In genomic region chr8:46308189-46308588, GRCm38 (mm10) we compare ENCODE assay signal across 44 mouse cellular contexts. TPM values are rescaled to one million over a fixed set of nuclear protein-coding genes. Genes with fewer than 3 reads are reported as not detected.
"Had no signal": no experiment of that assay in that cellular context is flagged by ENCODE, and none has a peak within 500 bp of the region (broad histone marks: within the 10 kb centered on the region; RNA-seq: fewer than 3 reads in every experiment).

No protein-coding gene starts in this region.

- DNase-seq: left cerebral cortex, postnatal 4 days; liver; liver, embryonic 13.5 days; liver, postnatal 0 days; lung, adult 18-20 months; lung, adult 2 months; lung, embryonic 14.5 days; lung, postnatal 10 days; lung, postnatal 14 days; lung, postnatal 36 days; lung, postnatal 4 days; midbrain, embryonic 14.5 days had no signal

- H3K36me3 ChIP-seq: limb, embryonic 10.5 days; limb, embryonic 12.5 days; limb, embryonic 13.5 days; limb, embryonic 15.5 days; liver, embryonic 12.5 days; liver, embryonic 13.5 days; liver, embryonic 15.5 days; lung, embryonic 15.5 days; midbrain, embryonic 10.5 days; midbrain, embryonic 12.5 days; midbrain, embryonic 13.5 days; midbrain, embryonic 15.5 days; neural tube, embryonic 12.5 days had no signal

- H3K27ac ChIP-seq: limb, embryonic 10.5 days; limb, embryonic 12.5 days; limb, embryonic 13.5 days; limb, embryonic 15.5 days; liver, embryonic 12.5 days; liver, embryonic 13.5 days; liver, embryonic 14.5 days; liver, embryonic 15.5 days; lung, embryonic 15.5 days; macrophage; midbrain, embryonic 10.5 days; midbrain, embryonic 12.5 days; midbrain, embryonic 13.5 days; midbrain, embryonic 15.5 days; neural tube, embryonic 12.5 days had no signal

- H3K9ac ChIP-seq: limb, embryonic 12.5 days; limb, embryonic 13.5 days; limb, embryonic 15.5 days; liver, embryonic 12.5 days; liver, embryonic 13.5 days; liver, embryonic 14.5 days; liver, embryonic 15.5 days; liver, postnatal 0 days; lung, embryonic 14.5 days; lung, embryonic 15.5 days; midbrain, embryonic 12.5 days; midbrain, embryonic 13.5 days; midbrain, embryonic 15.5 days; neural tube, embryonic 12.5 days had no signal

- ATAC-seq: liver, embryonic 12.5 days; liver, postnatal 0 days; lung, postnatal 0 days; midbrain, embryonic 13.5 days; midbrain, embryonic 15.5 days; midbrain, embryonic 16.5 days had no signal

- H3K9me3 ChIP-seq: limb, embryonic 10.5 days; limb, embryonic 12.5 days; limb, embryonic 13.5 days; limb, embryonic 15.5 days; liver, embryonic 12.5 days; liver, embryonic 13.5 days; liver, embryonic 15.5 days; lung, embryonic 15.5 days; megakaryocyte, embryonic 14.5 days; midbrain, embryonic 10.5 days; midbrain, embryonic 12.5 days; midbrain, embryonic 13.5 days; midbrain, embryonic 15.5 days; neural tube, embryonic 12.5 days had no signal

- H3K4me1 ChIP-seq: limb, embryonic 10.5 days; limb, embryonic 12.5 days; limb, embryonic 13.5 days; limb, embryonic 15.5 days; lung, embryonic 15.5 days; midbrain, embryonic 10.5 days; midbrain, embryonic 12.5 days; midbrain, embryonic 13.5 days; midbrain, embryonic 15.5 days; neural tube, embryonic 12.5 days had no signal

- H3K4me2 ChIP-seq: limb, embryonic 12.5 days; limb, embryonic 13.5 days; limb, embryonic 15.5 days; liver, embryonic 11.5 days; liver, embryonic 12.5 days; liver, embryonic 13.5 days; liver, embryonic 15.5 days; lung, embryonic 14.5 days; lung, embryonic 15.5 days; midbrain, embryonic 11.5 days; midbrain, embryonic 12.5 days; midbrain, embryonic 13.5 days; midbrain, embryonic 15.5 days; neural tube, embryonic 12.5 days had no signal

- H3K27me3 ChIP-seq: limb, embryonic 15.5 days; liver, embryonic 13.5 days; lung, embryonic 15.5 days; midbrain, embryonic 15.5 days had no signal

- H3K4me3 ChIP-seq: limb, embryonic 10.5 days; limb, embryonic 12.5 days; limb, embryonic 13.5 days; limb, embryonic 15.5 days; liver, embryonic 12.5 days; liver, embryonic 13.5 days; liver, embryonic 15.5 days; lung, embryonic 15.5 days; megakaryocyte, embryonic 14.5 days; midbrain, embryonic 10.5 days; midbrain, embryonic 12.5 days; midbrain, embryonic 13.5 days; midbrain, embryonic 15.5 days; myocyte; neural tube, embryonic 12.5 days had no signal

RNA-seq across cellular contexts. Expression of gene Helt, which starts 13.7 kb away (rescaled TPM):
- total RNA-seq: left cerebral cortex, postnatal 10 days; left cerebral cortex, postnatal 14 days; left cerebral cortex, postnatal 25 days; left cerebral cortex, postnatal 36 days; liver, adult 2 months; megakaryocyte progenitor cell, adult 5-6 weeks; megakaryocyte, adult 5-6 weeks; megakaryocyte-erythroid progenitor cell, adult 5-6 weeks; monocyte, adult 5-6 weeks had no signal
- polyA plus RNA-seq: limb, embryonic 10.5 days; limb, embryonic 11.5 days; limb, embryonic 12.5 days; limb, embryonic 13.5 days; limb, embryonic 15.5 days; liver, adult 2 months; liver, embryonic 11.5 days; liver, embryonic 12.5 days; liver, embryonic 14.5 days; liver, embryonic 15.5 days; liver, embryonic 16.5 days; liver, postnatal 0 days; lung, adult 2 months; lung, embryonic 14.5 days; lung, embryonic 15.5 days; lung, embryonic 16.5 days; lung, postnatal 0 days; macrophage; myocyte had no signal
